Mouse (Mus musculus) common myeloid progenitor, adult 5-6 weeks (primary cell): ENCODE measurements around the gene Mapk10. TPM values are rescaled to one million over a fixed set of nuclear protein-coding genes. Genes with fewer than 3 reads are reported as not detected.
"Not testable (repeated sequence)": the region's sequence is repeated elsewhere in the genome, so short reads cannot be mapped to it uniquely, and the experiment has no call there.

Experiments
- ATAC-seq: replicated peaks from 2 replicates; pipeline ENCODE4 v1.8.0; 2016; ENCODE audit warnings: low read depth, mild to moderate bottlenecking, moderate TSS enrichment, inconsistent platforms; ENCODE audit not compliant: poor library complexity, severe bottlenecking
- total RNA-seq: library from RNA; stranded (forward); fragments of 200-1000, 187-1606 nt; gene quantifications from 2 replicates; pipeline ENCODE4 v1.2.3, GENCODE M21; 2017

Mapk10 gene
- total RNA-seq, 1 experiment from 2014 or later = not detected

GRCm38 (mm10) chr5:102978382-102978781 lies 232.8 kb downstream of the Mapk10 start:
- ATAC-seq = no peak

GRCm38 (mm10) chr5:102977138-102977537 lies 234.0 kb downstream of the Mapk10 start:
- no peak for ATAC-seq

DNA sequence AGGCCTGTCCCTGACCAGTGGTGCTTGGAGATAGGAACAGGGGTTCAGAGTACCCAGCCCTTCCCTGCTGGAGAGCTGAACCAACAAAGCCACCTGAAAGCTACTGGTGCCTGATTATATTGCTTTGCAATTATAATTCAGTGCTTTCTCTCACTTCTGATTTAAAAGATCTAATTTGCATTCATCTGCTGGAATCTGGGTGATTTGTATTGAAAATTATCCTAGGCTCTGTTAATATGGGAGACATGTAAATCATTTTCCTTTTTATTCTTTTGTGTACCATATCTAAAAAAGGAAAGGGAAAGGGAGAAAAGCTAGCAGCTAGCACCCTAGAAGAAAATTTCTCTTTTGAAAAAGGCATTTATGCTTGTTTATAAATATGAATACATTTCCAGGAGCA lies 234.6 kb downstream of the Mapk10 start:
- no peak for ATAC-seq

DNA sequence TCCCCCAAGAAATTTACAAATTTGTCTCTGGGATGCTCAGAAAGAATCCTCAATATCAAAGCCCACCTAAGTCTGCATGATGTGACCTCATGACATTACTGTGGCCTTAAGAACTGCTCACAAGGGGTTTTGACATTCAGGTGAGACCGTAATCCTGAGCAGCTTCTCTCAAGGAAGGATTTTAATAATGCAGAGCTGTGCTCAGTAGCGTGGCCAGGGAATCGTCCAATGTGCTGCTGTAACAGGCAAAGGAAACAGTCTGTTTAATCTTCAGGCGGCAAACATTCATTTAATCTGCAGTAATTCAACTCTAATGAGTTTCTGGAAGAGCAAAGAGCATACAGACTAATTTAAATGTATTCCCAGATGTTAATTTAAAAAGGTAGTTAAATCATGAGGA lies 236.7 kb downstream of the Mapk10 start:
- ATAC-seq = no peak

DNA sequence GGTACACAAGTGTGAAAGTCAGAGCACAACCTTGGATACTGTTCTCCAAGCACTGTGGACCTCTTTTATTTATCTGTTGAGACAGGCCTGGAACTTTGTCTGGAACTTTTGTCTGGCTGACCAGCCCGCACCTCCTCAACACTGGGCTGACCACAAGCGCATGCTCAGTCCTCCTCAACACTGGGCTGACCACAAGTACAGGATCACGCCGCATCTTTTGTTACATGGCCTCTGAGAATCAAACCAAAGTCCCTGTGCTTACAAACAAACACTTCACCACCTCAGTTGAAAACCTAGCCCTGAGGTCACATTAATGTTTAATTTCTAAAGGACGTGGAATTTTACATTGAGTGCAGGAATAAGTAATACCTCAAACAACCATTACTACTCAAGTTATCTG lies 246.7 kb downstream of the Mapk10 start:
- no peak for ATAC-seq

- ATAC-seq = no peak
These were observed 257.7 kb downstream of the Mapk10 start for GRCm38 (mm10) chr5:102953414-102953813.

DNA sequence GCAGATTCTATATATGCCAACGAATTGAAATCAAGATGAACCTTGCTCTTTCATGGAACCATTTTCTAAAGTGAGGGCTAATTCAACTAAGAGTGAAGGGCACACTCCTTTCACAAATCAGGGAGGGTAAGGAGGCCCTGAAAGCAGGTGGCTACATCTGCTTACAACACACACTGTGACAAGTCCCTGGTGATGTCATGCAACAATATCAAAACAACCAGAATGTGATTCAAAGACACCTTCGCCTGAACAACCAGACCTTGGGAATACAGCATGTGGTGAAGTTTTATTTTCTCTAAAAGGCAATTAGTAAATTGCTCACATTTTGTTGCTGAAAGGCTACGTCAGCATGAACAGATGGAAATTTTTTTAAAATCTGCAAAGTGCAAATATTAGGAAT lies 258.2 kb downstream of the Mapk10 start:
- no peak for ATAC-seq

- ATAC-seq = no peak
These were observed 263.9 kb downstream of the Mapk10 start for GRCm38 (mm10) chr5:102947061-102947711.

GRCm38 (mm10) chr5:102946625-102947024 lies 264.5 kb downstream of the Mapk10 start:
- no peak for ATAC-seq

GRCm38 (mm10) chr5:102943864-102944630 lies 267.1 kb downstream of the Mapk10 start:
- not testable (repeated sequence) for ATAC-seq

DNA sequence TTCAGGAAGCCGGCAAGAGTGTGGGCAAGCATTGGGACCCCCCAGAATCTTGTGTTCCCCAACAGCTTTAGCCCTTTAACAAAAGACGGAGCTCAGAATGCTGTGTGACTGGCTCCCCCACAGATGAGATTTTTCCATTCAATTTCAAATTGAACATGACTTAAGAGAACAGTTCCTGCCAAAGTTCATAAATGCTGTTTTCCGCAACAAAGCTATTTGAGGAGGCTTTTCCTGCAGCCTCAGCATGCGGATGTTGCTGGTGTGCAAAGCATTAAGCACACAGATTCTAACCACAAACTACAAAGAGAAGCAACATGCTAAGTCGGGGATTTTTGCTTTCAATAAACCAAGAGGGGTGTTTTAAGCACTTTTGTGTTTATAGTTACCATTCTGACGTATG lies 281.0 kb downstream of the Mapk10 start:
- ATAC-seq = no peak

GRCm38 (mm10) chr5:102926786-102927185 lies 284.3 kb downstream of the Mapk10 start:
- ATAC-seq = no peak

GRCm38 (mm10) chr5:102920199-102920598 lies 290.9 kb downstream of the Mapk10 start:
- ATAC-seq = no peak

DNA sequence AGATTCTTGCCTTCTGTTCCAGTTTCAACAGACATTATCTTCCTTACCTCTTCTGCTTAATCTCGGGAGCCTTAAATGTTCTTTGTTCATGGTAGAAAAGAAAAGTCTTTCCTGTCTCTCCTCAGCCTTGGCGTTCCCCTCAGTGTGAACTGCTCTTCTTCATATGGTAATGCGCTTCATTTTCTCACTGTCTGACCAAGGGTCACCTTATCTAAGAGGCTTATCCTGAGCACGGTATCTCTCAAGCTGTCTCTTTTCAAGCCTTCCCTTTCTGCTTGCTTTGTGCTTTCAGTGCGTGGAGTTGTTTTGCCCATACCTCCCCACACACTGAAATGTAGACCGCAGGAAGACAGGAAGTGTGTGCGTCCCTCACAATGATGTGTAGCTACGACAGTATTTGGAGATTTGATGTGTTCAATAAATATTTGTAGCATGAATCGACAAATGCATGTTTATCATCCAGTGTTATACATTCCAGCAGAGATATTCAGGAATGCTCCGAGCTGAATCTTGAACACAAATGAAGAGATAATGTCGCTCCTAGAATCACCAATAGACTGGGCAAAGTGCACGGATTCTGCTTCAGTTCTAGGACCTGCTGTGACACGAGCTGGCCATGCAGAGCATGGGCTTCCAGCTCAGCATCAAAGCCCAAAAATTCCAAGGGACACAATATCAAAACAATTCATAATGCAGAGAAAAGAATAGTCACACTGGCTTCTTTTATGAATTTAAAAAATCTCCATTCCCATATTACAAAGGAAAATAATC lies 305.5 kb downstream of the Mapk10 start:
- no peak for ATAC-seq

- ATAC-seq = no peak
These were observed 307.1 kb downstream of the Mapk10 start for GRCm38 (mm10) chr5:102904066-102904465.

- no peak for ATAC-seq
These were observed 307.6 kb downstream of the Mapk10 start for GRCm38 (mm10) chr5:102903487-102903886.

- no peak for ATAC-seq
These were observed 310.0 kb downstream of the Mapk10 start for GRCm38 (mm10) chr5:102901176-102901575.

DNA sequence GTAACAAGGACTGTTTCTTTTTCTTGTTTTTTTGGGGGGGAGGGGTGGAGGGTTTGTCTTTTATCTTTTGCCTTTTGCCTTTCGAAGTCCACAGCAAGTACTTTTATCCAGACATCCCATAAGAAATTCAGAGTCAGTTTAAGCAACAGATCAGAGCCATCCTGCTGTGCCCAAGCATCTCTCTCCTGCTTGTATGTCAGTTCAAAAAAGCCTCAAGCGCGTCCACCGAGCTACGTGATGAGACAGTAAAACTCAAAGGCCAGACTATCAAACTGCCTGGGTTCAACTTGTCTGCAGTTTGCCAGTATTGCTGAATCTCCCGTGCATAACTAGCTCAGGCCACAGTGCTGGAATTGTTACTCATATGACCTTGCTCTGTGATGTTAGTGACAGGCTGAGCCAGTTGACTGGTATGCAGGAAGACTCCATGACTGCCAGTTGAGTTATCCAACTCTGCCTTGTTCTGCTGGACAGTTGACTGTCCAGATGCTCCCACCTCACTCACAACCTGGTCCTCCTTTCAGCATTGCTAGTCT lies 311.4 kb downstream of the Mapk10 start:
- no peak for ATAC-seq

DNA sequence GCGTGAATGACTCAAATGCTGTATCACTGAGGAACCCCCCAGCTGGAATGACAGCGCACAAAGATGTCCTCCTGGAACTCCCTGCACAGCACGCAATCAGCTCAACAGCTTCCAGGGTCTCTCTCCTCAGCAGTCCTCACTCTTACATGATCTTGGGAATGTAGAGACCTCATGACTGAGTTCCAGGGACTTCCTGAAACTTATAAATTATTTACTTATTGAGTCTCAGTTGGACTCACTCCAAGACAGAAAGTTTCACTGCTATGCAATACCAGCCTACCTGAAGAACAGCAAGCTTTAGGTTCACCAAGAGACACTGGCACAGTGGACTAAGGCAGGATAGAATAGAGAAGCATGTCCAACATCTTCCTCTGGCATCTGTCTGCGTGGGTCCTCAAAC lies 312.8 kb downstream of the Mapk10 start:
- ATAC-seq = no peak

DNA sequence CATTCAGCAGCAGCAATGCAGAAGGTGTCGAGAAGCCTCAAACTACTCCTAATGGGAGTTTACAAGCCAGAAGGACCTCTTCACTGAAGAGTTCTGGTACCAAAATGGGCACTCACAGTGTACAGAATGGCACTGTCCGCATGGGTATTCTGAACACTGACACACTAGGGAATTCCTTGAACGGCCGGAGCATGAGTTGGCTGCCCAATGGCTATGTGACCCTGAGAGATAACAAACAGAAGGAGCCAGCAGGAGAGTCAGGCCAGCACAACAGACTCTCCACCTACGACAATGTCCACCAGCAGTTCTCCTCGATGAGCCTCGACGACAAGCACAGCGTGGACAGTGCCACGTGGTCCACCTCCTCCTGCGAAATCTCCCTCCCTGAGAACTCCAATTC lies 318.9 kb downstream of the Mapk10 start:
- no peak for ATAC-seq

DNA sequence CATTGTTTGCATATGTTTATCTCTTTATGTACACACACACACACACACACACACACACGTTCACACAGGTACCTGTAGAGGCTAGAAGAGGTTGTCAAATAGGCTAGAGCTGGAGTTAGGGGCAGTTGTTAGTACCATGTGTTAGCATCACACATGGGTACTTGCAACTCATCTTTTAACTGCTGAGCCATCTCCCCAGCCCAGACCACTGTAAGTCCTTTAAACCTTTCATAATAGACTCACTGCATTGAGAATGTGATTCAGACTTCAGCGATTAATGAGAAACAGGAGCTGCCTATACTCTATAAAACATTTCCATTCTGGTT lies 322.0 kb downstream of the Mapk10 start:
- ATAC-seq = no peak
